Mouse (Mus musculus): ENCODE results near the gene Phtf2. TPM values are rescaled to one million over a fixed set of nuclear protein-coding genes. Genes with fewer than 3 reads are reported as not detected.
"Not testable (repeated sequence)": the region's sequence is repeated elsewhere in the genome, so short reads cannot be mapped to it uniquely, and the experiment has no call there.

The Phtf2 gene
- polyA plus RNA-seq, 1 experiment from 2014 or later = 25.0 TPM

GRCm38 (mm10) chr5:20795932-20796331 lies 86.0 kb downstream of the Phtf2 start:
- WGBS = 88% methylated on average over 5 of the region's 5 CpGs
- Histone ChIP-seq H3K4me3 (no peak overlapping the region), H3K4me2 (replicated peaks) (no peak overlapping the region), H3K4me1 (no peaks in the 10 kb centered on the region), H3K9ac (no peak overlapping the region), H3K27me3 (no peaks in the 10 kb centered on the region), H3K9me3 (replicated peaks) (no peaks in the 10 kb centered on the region), H3K27ac (no peak overlapping the region), H3K36me3 (peaks cover 15% of the 10 kb centered on the region)
- no peak for ATAC-seq (ENCODE audit: low FRiP score)

GRCm38 (mm10) chr5:20791793-20792554 lies 90.0 kb downstream of the Phtf2 start:
- Histone ChIP-seq H3K9ac (no peak overlapping the region), H3K4me3 (no peak overlapping the region), H3K4me2 (replicated peaks) (no peak overlapping the region), H3K27me3 (no peaks in the 10 kb centered on the region), H3K4me1 (no peaks in the 10 kb centered on the region), H3K27ac (no peak overlapping the region), H3K36me3 (peaks cover 15% of the 10 kb centered on the region), H3K9me3 (replicated peaks) (no peaks in the 10 kb centered on the region)
- no peak for ATAC-seq (ENCODE audit: low FRiP score)
- WGBS = 91% methylated on average over 10 of the region's 10 CpGs

- H3K27me3 ChIP-seq; ATAC-seq (ENCODE audit: low FRiP score); H3K27ac ChIP-seq: not testable (repeated sequence)
Measured at GRCm38 (mm10) chr5:20786471-20786870, 95.5 kb downstream of the Phtf2 start.

GRCm38 (mm10) chr5:20781116-20781515 lies 100.8 kb downstream of the Phtf2 start:
- Histone ChIP-seq H3K4me1 (no peaks in the 10 kb centered on the region), H3K4me3 (no peak overlapping the region), H3K27me3 (no peaks in the 10 kb centered on the region), H3K36me3 (peaks cover 11% of the 10 kb centered on the region; the same call in 1 of the 2 replicates), H3K27ac (no peak overlapping the region), H3K4me2 (replicated peaks) (no peak overlapping the region), H3K9ac (no peak overlapping the region), H3K9me3 (replicated peaks) (no peaks in the 10 kb centered on the region)
- WGBS = 97% methylated on average over 1 of the region's 1 CpGs
- no peak for ATAC-seq (ENCODE audit: low FRiP score)

More at GRCm38 (mm10) chr5:20786471-20786870, 95.5 kb downstream of the Phtf2 start:
- not testable (repeated sequence) for H3K4me3 ChIP-seq; H3K4me2 ChIP-seq (replicated peaks); H3K4me1 ChIP-seq; H3K9me3 ChIP-seq (replicated peaks); H3K9ac ChIP-seq
- 96% methylated on average over 3 of the region's 5 CpGs for WGBS
- H3K36me3 ChIP-seq = 0 out of 2 replicates have a peak, but pooled peaks cover 11% of the 10 kb centered on the region

- no peak overlapping the region for H3K4me2 ChIP-seq (replicated peaks)
- no peak overlapping the region for H3K9ac ChIP-seq
- H3K9me3 ChIP-seq (replicated peaks) = no peaks in the 10 kb centered on the region
- H3K27ac ChIP-seq = no peak overlapping the region
- ATAC-seq (ENCODE audit: low FRiP score) = no peak
- H3K27me3 ChIP-seq = no peaks in the 10 kb centered on the region
- H3K36me3 ChIP-seq = peaks cover 11% of the 10 kb centered on the region; the same call in 1 of the 2 replicates
- no peak overlapping the region for H3K4me3 ChIP-seq
- WGBS = 71% methylated on average over 2 of the region's 2 CpGs
- no peaks in the 10 kb centered on the region for H3K4me1 ChIP-seq
Measured at GRCm38 (mm10) chr5:20779191-20779590, 102.7 kb downstream of the Phtf2 start.

GRCm38 (mm10) chr5:20778274-20778984 lies 103.5 kb downstream of the Phtf2 start:
- Histone ChIP-seq H3K9ac (no peak overlapping the region), H3K27me3 (no peaks in the 10 kb centered on the region), H3K27ac (no peak overlapping the region), H3K4me3 (no peak overlapping the region), H3K9me3 (replicated peaks) (no peaks in the 10 kb centered on the region), H3K4me1 (no peaks in the 10 kb centered on the region), H3K4me2 (replicated peaks) (no peak overlapping the region), H3K36me3 (peaks cover 11% of the 10 kb centered on the region; the same call in 1 of the 2 replicates)
- ATAC-seq (ENCODE audit: low FRiP score) = no peak
- WGBS = 84% methylated on average over 8 of the region's 8 CpGs

GRCm38 (mm10) chr5:20773341-20773740 lies 108.6 kb downstream of the Phtf2 start:
- H3K4me1 ChIP-seq = no peaks in the 10 kb centered on the region
- H3K4me3 ChIP-seq = no peak overlapping the region
- H3K36me3 ChIP-seq = peaks cover 8% of the 10 kb centered on the region
- no peak overlapping the region for H3K27ac ChIP-seq
- H3K4me2 ChIP-seq (replicated peaks) = no peak overlapping the region
- no peak overlapping the region for H3K9ac ChIP-seq
- no peaks in the 10 kb centered on the region for H3K27me3 ChIP-seq
- 73% methylated on average over 3 of the region's 3 CpGs for WGBS
- no peak for ATAC-seq (ENCODE audit: low FRiP score)
- no peaks in the 10 kb centered on the region for H3K9me3 ChIP-seq (replicated peaks)

- Histone ChIP-seq H3K27me3 (no peaks in the 10 kb centered on the region), H3K27ac (no peak overlapping the region), H3K4me1 (no peaks in the 10 kb centered on the region), H3K9me3 (replicated peaks) (no peaks in the 10 kb centered on the region), H3K9ac (no peak overlapping the region), H3K36me3 (peaks cover 18% of the 10 kb centered on the region), H3K4me3 (no peak overlapping the region), H3K4me2 (replicated peaks) (no peak overlapping the region)
- no peak for ATAC-seq (ENCODE audit: low FRiP score)
- 96% methylated on average over 7 of the region's 7 CpGs for WGBS
Measured at GRCm38 (mm10) chr5:20765365-20765920, 116.5 kb downstream of the Phtf2 start.

- H3K27ac ChIP-seq = not testable (repeated sequence)
- WGBS = 99% methylated on average over 3 of the region's 3 CpGs
Measured at GRCm38 (mm10) chr5:20762441-20762840, 119.5 kb downstream of the Phtf2 start.

GRCm38 (mm10) chr5:20760368-20761162 lies 121.4 kb downstream of the Phtf2 start:
- H3K4me3 ChIP-seq = no peak overlapping the region

More at GRCm38 (mm10) chr5:20762441-20762840, 119.5 kb downstream of the Phtf2 start:
- H3K9me3 ChIP-seq (replicated peaks); H3K4me2 ChIP-seq (replicated peaks); H3K4me3 ChIP-seq; H3K4me1 ChIP-seq; H3K27me3 ChIP-seq; H3K9ac ChIP-seq; ATAC-seq (ENCODE audit: low FRiP score): not testable (repeated sequence)
- H3K36me3 ChIP-seq = peaks cover 16% of the 10 kb centered on the region

GRCm38 (mm10) chr5:20759771-20760170 lies 122.2 kb downstream of the Phtf2 start:
- no peak overlapping the region for H3K9ac ChIP-seq
- H3K4me1 ChIP-seq = no peaks in the 10 kb centered on the region
- H3K27me3 ChIP-seq = no peaks in the 10 kb centered on the region
- H3K4me3 ChIP-seq = no peak overlapping the region
- ATAC-seq (ENCODE audit: low FRiP score) = no peak
- WGBS = 89% methylated on average over 5 of the region's 5 CpGs
- H3K9me3 ChIP-seq (replicated peaks) = no peaks in the 10 kb centered on the region
- H3K27ac ChIP-seq = no peak overlapping the region
- no peak overlapping the region for H3K4me2 ChIP-seq (replicated peaks)
- H3K36me3 ChIP-seq = peaks cover 9% of the 10 kb centered on the region

More at GRCm38 (mm10) chr5:20760368-20761162, 121.4 kb downstream of the Phtf2 start:
- no peak overlapping the region for H3K27ac ChIP-seq
- H3K4me1 ChIP-seq = no peaks in the 10 kb centered on the region
- ATAC-seq (ENCODE audit: low FRiP score) = no peak
- H3K9ac ChIP-seq = no peak overlapping the region
- H3K9me3 ChIP-seq (replicated peaks) = no peaks in the 10 kb centered on the region
- no peak overlapping the region for H3K4me2 ChIP-seq (replicated peaks)
- WGBS = 95% methylated on average over 12 of the region's 12 CpGs
- peaks cover 12% of the 10 kb centered on the region for H3K36me3 ChIP-seq
- no peaks in the 10 kb centered on the region for H3K27me3 ChIP-seq

- ATAC-seq (ENCODE audit: low FRiP score) = no peak
- H3K4me1 ChIP-seq = peaks cover 5% of the 10 kb centered on the region; the same call in 1 of the 2 replicates
- no peaks in the 10 kb centered on the region for H3K27me3 ChIP-seq
- WGBS = 80% methylated on average over 5 of the region's 5 CpGs
- no peak overlapping the region for H3K9ac ChIP-seq
- no peak overlapping the region for H3K4me2 ChIP-seq (replicated peaks)
- no peaks in the 10 kb centered on the region for H3K9me3 ChIP-seq (replicated peaks)
- H3K4me3 ChIP-seq = no peak overlapping the region
- no peak overlapping the region for H3K27ac ChIP-seq
- H3K36me3 ChIP-seq = no peaks in the 10 kb centered on the region
Measured at GRCm38 (mm10) chr5:20753963-20754362, 128.0 kb downstream of the Phtf2 start.
